Mouse (Mus musculus): ENCODE measurements around the gene Plpp4. TPM values are rescaled to one million over a fixed set of nuclear protein-coding genes. Genes with fewer than 3 reads are reported as not detected.

The Plpp4 gene
- polyA plus RNA-seq, 1 experiment from 2014 or later = 0.54 TPM

DNA sequence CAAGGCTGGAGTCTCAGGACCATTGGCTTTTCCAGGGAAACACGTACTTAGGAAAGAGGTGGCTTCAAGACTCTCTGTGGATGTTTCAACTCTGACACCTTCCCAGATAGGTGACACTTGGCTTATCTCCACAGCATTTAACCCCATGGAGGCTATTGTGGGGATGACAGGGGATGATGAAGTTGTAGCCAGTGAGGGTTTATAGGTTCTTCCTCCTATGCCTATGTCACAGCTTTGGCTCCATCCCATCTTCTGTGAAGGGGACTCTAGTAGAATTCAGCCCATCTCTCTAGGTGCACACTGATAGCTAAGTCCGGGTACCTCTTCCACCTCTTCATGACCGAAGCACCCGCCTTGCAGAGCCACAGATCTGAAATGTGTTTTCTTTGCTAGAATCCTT is 25.1 kb downstream of the Plpp4 start:
- H3K36me3 ChIP-seq (ENCODE audit: control insufficient read depth, insufficient read depth, low read length) = no peaks in the 10 kb centered on the region
- no peaks in the 10 kb centered on the region for H3K4me1 ChIP-seq (replicated peaks; ENCODE audit: control insufficient read depth, insufficient read depth, low read length)
- H3K9me3 ChIP-seq (ENCODE audit: control insufficient read depth, low read length) = no peaks in the 10 kb centered on the region
- no peak overlapping the region for H3K4me3 ChIP-seq (ENCODE audit: low read length)
- H3K4me2 ChIP-seq (ENCODE audit: low read depth, low read length) = no peak overlapping the region
- WGBS = 81% methylated on average over 4 of the region's 4 CpGs
- H3K27me3 ChIP-seq (ENCODE audit: control insufficient read depth, insufficient read depth, low read depth, low read length) = no peaks in the 10 kb centered on the region
- no peak overlapping the region for H3K9ac ChIP-seq (ENCODE audit: low read length)
- H3K27ac ChIP-seq (ENCODE audit: low read length) = no peak overlapping the region
- ATAC-seq (ENCODE audit: low read depth) = no peak

- no peaks in the 10 kb centered on the region for H3K4me1 ChIP-seq (replicated peaks; ENCODE audit: control insufficient read depth, insufficient read depth, low read length)
- H3K9ac ChIP-seq (ENCODE audit: low read length) = no peak overlapping the region
- H3K4me3 ChIP-seq (ENCODE audit: low read length) = no peak overlapping the region
- H3K27ac ChIP-seq (ENCODE audit: low read length) = no peak overlapping the region
- H3K27me3 ChIP-seq (ENCODE audit: control insufficient read depth, insufficient read depth, low read depth, low read length) = no peaks in the 10 kb centered on the region
- 42% methylated on average over 7 of the region's 7 CpGs for WGBS
- no peaks in the 10 kb centered on the region for H3K36me3 ChIP-seq (ENCODE audit: control insufficient read depth, insufficient read depth, low read length)
- no peaks in the 10 kb centered on the region for H3K9me3 ChIP-seq (ENCODE audit: control insufficient read depth, low read length)
- ATAC-seq (ENCODE audit: low read depth) = no peak
- no peak overlapping the region for H3K4me2 ChIP-seq (ENCODE audit: low read depth, low read length)
These were observed 28.5 kb downstream of the Plpp4 start for GRCm38 (mm10) chr7:129285186-129285868.

GRCm38 (mm10) chr7:129293211-129293610 is 36.4 kb downstream of the Plpp4 start:
- no peaks in the 10 kb centered on the region for H3K27me3 ChIP-seq (ENCODE audit: control insufficient read depth, insufficient read depth, low read depth, low read length)
- no peaks in the 10 kb centered on the region for H3K4me1 ChIP-seq (replicated peaks; ENCODE audit: control insufficient read depth, insufficient read depth, low read length)
- 67% methylated on average over 1 of the region's 1 CpGs for WGBS
- no peaks in the 10 kb centered on the region for H3K9me3 ChIP-seq (ENCODE audit: control insufficient read depth, low read length)
- H3K36me3 ChIP-seq (ENCODE audit: control insufficient read depth, insufficient read depth, low read length) = no peaks in the 10 kb centered on the region
- no peak overlapping the region for H3K27ac ChIP-seq (ENCODE audit: low read length)
- no peak overlapping the region for H3K4me2 ChIP-seq (ENCODE audit: low read depth, low read length)
- no peak overlapping the region for H3K9ac ChIP-seq (ENCODE audit: low read length)
- ATAC-seq (ENCODE audit: low read depth) = no peak
- H3K4me3 ChIP-seq (ENCODE audit: low read length) = no peak overlapping the region

- H3K4me2 ChIP-seq (ENCODE audit: low read depth, low read length) = no peak overlapping the region
- no peaks in the 10 kb centered on the region for H3K36me3 ChIP-seq (ENCODE audit: control insufficient read depth, insufficient read depth, low read length)
- no peaks in the 10 kb centered on the region for H3K9me3 ChIP-seq (ENCODE audit: control insufficient read depth, low read length)
- no peak overlapping the region for H3K27ac ChIP-seq (ENCODE audit: low read length)
- no peaks in the 10 kb centered on the region for H3K4me1 ChIP-seq (replicated peaks; ENCODE audit: control insufficient read depth, insufficient read depth, low read length)
- no peak overlapping the region for H3K9ac ChIP-seq (ENCODE audit: low read length)
- 88% methylated on average over 5 of the region's 5 CpGs for WGBS
- H3K27me3 ChIP-seq (ENCODE audit: control insufficient read depth, insufficient read depth, low read depth, low read length) = no peaks in the 10 kb centered on the region
- no peak overlapping the region for H3K4me3 ChIP-seq (ENCODE audit: low read length)
- no peak for ATAC-seq (ENCODE audit: low read depth)
These were observed 44.8 kb downstream of the Plpp4 start for GRCm38 (mm10) chr7:129301622-129302021.

GRCm38 (mm10) chr7:129303356-129303755 is 46.5 kb downstream of the Plpp4 start:
- H3K9ac ChIP-seq (ENCODE audit: low read length) = no peak overlapping the region
- no peak overlapping the region for H3K27ac ChIP-seq (ENCODE audit: low read length)
- no peak for ATAC-seq (ENCODE audit: low read depth)
- H3K27me3 ChIP-seq (ENCODE audit: control insufficient read depth, insufficient read depth, low read depth, low read length) = no peaks in the 10 kb centered on the region
- no peak overlapping the region for H3K4me2 ChIP-seq (ENCODE audit: low read depth, low read length)
- H3K36me3 ChIP-seq (ENCODE audit: control insufficient read depth, insufficient read depth, low read length) = no peaks in the 10 kb centered on the region
- no peak overlapping the region for H3K4me3 ChIP-seq (ENCODE audit: low read length)
- 59% methylated on average over 4 of the region's 4 CpGs for WGBS
- H3K4me1 ChIP-seq (replicated peaks; ENCODE audit: control insufficient read depth, insufficient read depth, low read length) = peaks cover 7% of the 10 kb centered on the region
- H3K9me3 ChIP-seq (ENCODE audit: control insufficient read depth, low read length) = no peaks in the 10 kb centered on the region

GRCm38 (mm10) chr7:129307042-129307825 is 50.4 kb downstream of the Plpp4 start:
- Histone ChIP-seq H3K9ac (ENCODE audit: low read length) (no peak overlapping the region), H3K27me3 (ENCODE audit: control insufficient read depth, insufficient read depth, low read depth, low read length) (no peaks in the 10 kb centered on the region), H3K27ac (ENCODE audit: low read length) (no peak overlapping the region), H3K36me3 (ENCODE audit: control insufficient read depth, insufficient read depth, low read length) (no peaks in the 10 kb centered on the region), H3K4me1 (replicated peaks; ENCODE audit: control insufficient read depth, insufficient read depth, low read length) (peaks cover 7% of the 10 kb centered on the region), H3K9me3 (ENCODE audit: control insufficient read depth, low read length) (no peaks in the 10 kb centered on the region), H3K4me2 (ENCODE audit: low read depth, low read length) (no peak overlapping the region), H3K4me3 (ENCODE audit: low read length) (no peak overlapping the region)
- ATAC-seq (ENCODE audit: low read depth) = peak; percentile 23; the same call in 1 of the 2 replicates
- 25% methylated on average over 13 of the region's 13 CpGs for WGBS

GRCm38 (mm10) chr7:129308661-129309060 is 51.8 kb downstream of the Plpp4 start:
- WGBS = 21% methylated on average over 6 of the region's 6 CpGs
- H3K27me3 ChIP-seq (ENCODE audit: control insufficient read depth, insufficient read depth, low read depth, low read length) = no peaks in the 10 kb centered on the region
- peak; percentile 65; the same call in 1 of the 2 replicates for ATAC-seq (ENCODE audit: low read depth)

DNA sequence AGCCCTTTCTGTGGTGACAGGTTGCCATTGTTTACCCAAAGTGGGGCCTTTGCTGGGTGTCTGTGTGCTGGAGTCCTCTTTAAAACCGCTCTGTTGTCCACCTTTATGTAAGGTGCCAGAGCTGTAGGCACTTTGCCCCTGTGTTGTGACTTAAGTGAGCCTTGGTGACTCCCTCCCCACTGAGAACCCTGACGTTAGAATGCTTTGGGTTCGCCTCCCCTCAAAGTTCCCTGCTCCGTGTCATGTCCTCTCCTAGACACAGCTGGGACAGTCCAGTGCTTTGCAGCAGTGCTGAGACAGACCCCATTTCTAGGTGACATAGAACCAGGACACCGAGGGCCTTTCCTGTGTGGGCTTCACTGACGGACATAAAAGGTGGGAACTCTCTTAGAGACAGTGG is 55.7 kb downstream of the Plpp4 start:
- Histone ChIP-seq H3K36me3 (ENCODE audit: control insufficient read depth, insufficient read depth, low read length) (no peaks in the 10 kb centered on the region), H3K4me1 (replicated peaks; ENCODE audit: control insufficient read depth, insufficient read depth, low read length) (peaks cover 2% of the 10 kb centered on the region), H3K27me3 (ENCODE audit: control insufficient read depth, insufficient read depth, low read depth, low read length) (no peaks in the 10 kb centered on the region), H3K4me3 (ENCODE audit: low read length) (no peak overlapping the region), H3K9me3 (ENCODE audit: control insufficient read depth, low read length) (no peaks in the 10 kb centered on the region), H3K9ac (ENCODE audit: low read length) (no peak overlapping the region), H3K27ac (ENCODE audit: low read length) (no peak overlapping the region), H3K4me2 (ENCODE audit: low read depth, low read length) (no peak overlapping the region)
- 51% methylated on average over 6 of the region's 6 CpGs for WGBS
- ATAC-seq (ENCODE audit: low read depth) = no peak

More at GRCm38 (mm10) chr7:129308661-129309060, 51.8 kb downstream of the Plpp4 start:
- no peak overlapping the region for H3K4me3 ChIP-seq (ENCODE audit: low read length)
- H3K4me2 ChIP-seq (ENCODE audit: low read depth, low read length) = no peak overlapping the region
- H3K27ac ChIP-seq (ENCODE audit: low read length) = no peak overlapping the region
- no peaks in the 10 kb centered on the region for H3K36me3 ChIP-seq (ENCODE audit: control insufficient read depth, insufficient read depth, low read length)
- H3K4me1 ChIP-seq (replicated peaks; ENCODE audit: control insufficient read depth, insufficient read depth, low read length) = peaks cover 7% of the 10 kb centered on the region
- H3K9ac ChIP-seq (ENCODE audit: low read length) = no peak overlapping the region
- H3K9me3 ChIP-seq (ENCODE audit: control insufficient read depth, low read length) = no peaks in the 10 kb centered on the region

DNA sequence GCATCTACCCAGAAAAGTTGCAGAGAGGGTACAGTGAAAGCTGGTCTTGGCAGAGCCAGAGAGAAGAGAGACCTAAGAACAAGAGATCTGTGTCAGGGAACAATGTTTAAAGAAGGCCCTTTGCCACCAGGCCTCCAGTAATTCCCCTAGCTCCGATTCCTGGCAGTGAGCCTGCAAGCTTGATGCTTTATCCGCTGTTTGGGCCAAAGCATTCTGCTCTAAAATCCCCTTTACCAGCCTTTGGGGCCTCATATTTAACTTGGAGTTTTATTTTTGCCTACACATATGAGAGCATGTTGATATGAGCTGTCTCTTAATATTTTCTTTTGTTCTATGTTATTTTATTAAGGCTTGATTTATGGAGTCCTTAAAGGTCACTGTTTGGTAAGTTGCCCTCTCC is 57.1 kb downstream of the Plpp4 start:
- no peak for ATAC-seq (ENCODE audit: low read depth)
- 56% methylated on average over 2 of the region's 2 CpGs for WGBS
- no peak overlapping the region for H3K9ac ChIP-seq (ENCODE audit: low read length)

More for the DNA sequence above, 57.1 kb downstream of the Plpp4 start:
- Histone ChIP-seq H3K4me3 (ENCODE audit: low read length) (no peak overlapping the region), H3K4me1 (replicated peaks; ENCODE audit: control insufficient read depth, insufficient read depth, low read length) (no peaks in the 10 kb centered on the region; the same call in 1 of the 2 replicates), H3K36me3 (ENCODE audit: control insufficient read depth, insufficient read depth, low read length) (no peaks in the 10 kb centered on the region), H3K27me3 (ENCODE audit: control insufficient read depth, insufficient read depth, low read depth, low read length) (no peaks in the 10 kb centered on the region), H3K4me2 (ENCODE audit: low read depth, low read length) (no peak overlapping the region), H3K9me3 (ENCODE audit: control insufficient read depth, low read length) (no peaks in the 10 kb centered on the region), H3K27ac (ENCODE audit: low read length) (no peak overlapping the region)
